Mouse (Mus musculus) forebrain, embryonic 11.5 days (tissue): ENCODE results near the gene Utf1. TPM values are rescaled to one million over a fixed set of nuclear protein-coding genes. Genes with fewer than 3 reads are reported as not detected.

Source experiments
- ATAC-seq: fragments of 200-750 bp; cut with Nextera tagmentation; replicated peaks from 2 replicates; pipeline ENCODE4 v1.8.0; 2017; ENCODE audit warnings: moderate TSS enrichment; ENCODE audit not compliant: low FRiP score
- DNase-seq: peaks from one replicate; pipeline ENCODE4 v3.0.0-alpha.2; 2017; ENCODE audit warnings: low spot score
- H3K27ac ChIP-seq: fragments of 300-500 bp; sonication (generic); 2 replicates; pipeline ENCODE4 v1.5.1; 2014; ENCODE audit warnings: low read depth, low read length
- H3K27me3 ChIP-seq: fragments of 300-500 bp; sonication (generic); 2 replicates; pipeline ENCODE4 v1.6.1; 2014; ENCODE audit warnings: mild to moderate bottlenecking, low read length, mixed read lengths; ENCODE audit not compliant: control insufficient read depth, insufficient read depth
- H3K36me3 ChIP-seq: fragments of 300-500 bp; sonication (generic); 2 replicates; pipeline ENCODE4 v1.6.1; 2014; ENCODE audit warnings: mild to moderate bottlenecking, low read length, moderate library complexity, mixed read lengths; ENCODE audit not compliant: control insufficient read depth, insufficient read depth
- H3K4me1 ChIP-seq: fragments of 300-500 bp; sonication (generic); replicated peaks from 2 replicates; pipeline ENCODE4 v1.6.1; 2014; ENCODE audit warnings: low read length, mixed read lengths; ENCODE audit not compliant: control insufficient read depth, insufficient read depth
- H3K4me2 ChIP-seq: fragments of 300-500 bp; sonication (generic); 2 replicates; pipeline ENCODE4 v1.6.1; 2014; ENCODE audit warnings: low read depth, mild to moderate bottlenecking, low read length, moderate library complexity, mixed read lengths; ENCODE audit not compliant: severe bottlenecking
- H3K4me3 ChIP-seq: fragments of 300-500 bp; sonication (generic); 2 replicates; pipeline ENCODE4 v1.5.1; 2014; ENCODE audit warnings: low read depth, low read length
- H3K9ac ChIP-seq: fragments of 300-500 bp; sonication (generic); 2 replicates; pipeline ENCODE4 v1.6.1; 2014; ENCODE audit warnings: low read length
- H3K9me3 ChIP-seq: fragments of 300-500 bp; sonication (generic); 2 replicates; pipeline ENCODE4 v1.6.1; 2016; ENCODE audit warnings: low read length, mixed read lengths; ENCODE audit not compliant: control insufficient read depth
- WGBS: fragments of 180-500 bp; shearing (Covaris S2); extraction: QIAGEN DNeasy Blood & Tissue Kit; methylation state at CpG from one replicate; pipeline ENCODE4 v1.1.7; 2014; 5-methylcytosine and 5-hydroxymethylcytosine counted together
- polyA plus RNA-seq: library from polyadenylated mRNA; unstranded; fragments of >200 nt; fragmentation: Nextera tagmentation; extraction: Ambion mirVana; gene quantifications from 2 replicates; pipeline ENCODE4 v1.2.1, GENCODE M21; 2014

The Utf1 gene
- polyA plus RNA-seq, 1 experiment from 2014 or later = not detected

- no peaks in the 10 kb centered on the region; the same call in 1 of the 2 replicates for H3K27me3 ChIP-seq
- no peak overlapping the region for H3K9ac ChIP-seq
- no peaks in the 10 kb centered on the region; the same call in 1 of the 2 replicates for H3K4me1 ChIP-seq
- no peak overlapping the region for H3K27ac ChIP-seq
- ATAC-seq (no peak), DNase-seq (no peak)
- H3K4me2 ChIP-seq = no peak overlapping the region
- no peaks in the 10 kb centered on the region for H3K36me3 ChIP-seq
- H3K4me3 ChIP-seq = no peak overlapping the region
- no peaks in the 10 kb centered on the region for H3K9me3 ChIP-seq
- 30% methylated on average over 1 of the region's 1 CpGs for WGBS
These were observed 41.6 kb upstream of the Utf1 start for GRCm38 (mm10) chr7:139901981-139902380.

- Histone ChIP-seq H3K9ac (no peak overlapping the region), H3K27me3 (no peaks in the 10 kb centered on the region), H3K4me3 (no peak overlapping the region), H3K9me3 (no peaks in the 10 kb centered on the region), H3K27ac (no peak overlapping the region), H3K4me2 (no peak overlapping the region), H3K36me3 (no peaks in the 10 kb centered on the region), H3K4me1 (no peaks in the 10 kb centered on the region; the same call in 1 of the 2 replicates)
- ATAC-seq = no peak
- 30% methylated on average over 6 of the region's 6 CpGs for WGBS
- DNase-seq = no peak
These were observed 38.3 kb upstream of the Utf1 start for GRCm38 (mm10) chr7:139905261-139905660.

- H3K4me2 ChIP-seq = no peak overlapping the region
- WGBS = 10% methylated on average over 6 of the region's 6 CpGs
These were observed 37.9 kb upstream of the Utf1 start for GRCm38 (mm10) chr7:139905661-139906060.

GRCm38 (mm10) chr7:139908176-139908575 lies 35.4 kb upstream of the Utf1 start:
- no peak overlapping the region for H3K4me2 ChIP-seq
- H3K36me3 ChIP-seq = no peaks in the 10 kb centered on the region
- no peaks in the 10 kb centered on the region for H3K9me3 ChIP-seq
- no peak overlapping the region for H3K4me3 ChIP-seq
- peaks cover 3% of the 10 kb centered on the region; the same call in 1 of the 2 replicates for H3K27me3 ChIP-seq
- DNase-seq (no peak), ATAC-seq (no peak)
- H3K9ac ChIP-seq = no peak overlapping the region; the same call in 1 of the 2 replicates
- H3K4me1 ChIP-seq = no peaks in the 10 kb centered on the region; the same call in 1 of the 2 replicates
- WGBS = 66% methylated on average over 5 of the region's 5 CpGs
- no peak overlapping the region for H3K27ac ChIP-seq

More at GRCm38 (mm10) chr7:139905661-139906060, 37.9 kb upstream of the Utf1 start:
- no peak overlapping the region for H3K4me3 ChIP-seq
- H3K36me3 ChIP-seq = no peaks in the 10 kb centered on the region
- no peaks in the 10 kb centered on the region; the same call in 1 of the 2 replicates for H3K4me1 ChIP-seq
- peak; percentile 33 for ATAC-seq
- DNase-seq = peak; percentile 70
- no peak overlapping the region for H3K27ac ChIP-seq
- no peaks in the 10 kb centered on the region for H3K9me3 ChIP-seq
- H3K27me3 ChIP-seq = no peaks in the 10 kb centered on the region
- no peak overlapping the region for H3K9ac ChIP-seq

- H3K4me2 ChIP-seq = no peak overlapping the region
- DNase-seq (no peak), ATAC-seq (no peak)
- no peaks in the 10 kb centered on the region; the same call in 1 of the 2 replicates for H3K4me1 ChIP-seq
- WGBS = 51% methylated on average over 6 of the region's 6 CpGs
- H3K36me3 ChIP-seq = no peaks in the 10 kb centered on the region
- H3K4me3 ChIP-seq = no peak overlapping the region
- no peak overlapping the region for H3K9ac ChIP-seq
- H3K9me3 ChIP-seq = no peaks in the 10 kb centered on the region
- no peak overlapping the region for H3K27ac ChIP-seq
- peaks cover 13% of the 10 kb centered on the region for H3K27me3 ChIP-seq
These were observed 34.1 kb upstream of the Utf1 start for GRCm38 (mm10) chr7:139909469-139909868.

GRCm38 (mm10) chr7:139910204-139910835 lies 33.3 kb upstream of the Utf1 start:
- peaks cover 4% of the 10 kb centered on the region; the same call in 1 of the 2 replicates for H3K4me1 ChIP-seq
- ATAC-seq (no peak), DNase-seq (no peak)
- H3K27ac ChIP-seq = no peak overlapping the region
- no peak overlapping the region for H3K4me2 ChIP-seq
- no peak overlapping the region for H3K4me3 ChIP-seq
- no peak overlapping the region for H3K9ac ChIP-seq
- WGBS = 57% methylated on average over 11 of the region's 11 CpGs
- peaks cover 21% of the 10 kb centered on the region for H3K27me3 ChIP-seq
- H3K9me3 ChIP-seq = no peaks in the 10 kb centered on the region
- no peaks in the 10 kb centered on the region for H3K36me3 ChIP-seq

GRCm38 (mm10) chr7:139914141-139915047 lies 29.2 kb upstream of the Utf1 start:
- peak; percentile 82 for ATAC-seq
- WGBS = 6% methylated on average over 29 of the region's 29 CpGs

GRCm38 (mm10) chr7:139915646-139916257 lies 27.8 kb upstream of the Utf1 start:
- peaks cover 27% of the 10 kb centered on the region for H3K27me3 ChIP-seq
- no peak overlapping the region for H3K4me3 ChIP-seq
- DNase-seq = no peak
- no peak overlapping the region for H3K27ac ChIP-seq
- H3K9ac ChIP-seq = no peak overlapping the region
- H3K9me3 ChIP-seq = no peaks in the 10 kb centered on the region
- H3K4me2 ChIP-seq = no peak overlapping the region
- peaks cover 4% of the 10 kb centered on the region; the same call in 1 of the 2 replicates for H3K4me1 ChIP-seq
- 8% methylated on average over 14 of the region's 14 CpGs for WGBS
- ATAC-seq = no peak
- no peaks in the 10 kb centered on the region for H3K36me3 ChIP-seq

More at GRCm38 (mm10) chr7:139914141-139915047, 29.2 kb upstream of the Utf1 start:
- Histone ChIP-seq H3K9ac (no peak overlapping the region), H3K27me3 (peaks cover 27% of the 10 kb centered on the region), H3K4me3 (peak overlapping the region; percentile 33), H3K27ac (no peak overlapping the region), H3K4me1 (peaks cover 4% of the 10 kb centered on the region; the same call in 1 of the 2 replicates), H3K36me3 (no peaks in the 10 kb centered on the region), H3K4me2 (peak overlapping the region; percentile 57), H3K9me3 (no peaks in the 10 kb centered on the region)
- peak; percentile 63 for DNase-seq
